Mouse (Mus musculus) MEL (cell line): ENCODE measurements around the gene Ppfibp1. TPM values are rescaled to one million over a fixed set of nuclear protein-coding genes. Genes with fewer than 3 reads are reported as not detected.

Source experiments
- DNase-seq: peaks from one replicate; pipeline ENCODE4 v3.0.0; 2011; ENCODE audit warnings: low read depth, low spot score
- H3K27ac ChIP-seq: 2 replicates; pipeline ENCODE4 v1.5.1; 2012; ENCODE audit warnings: low read depth, mild to moderate bottlenecking, control low read depth, low read length, moderate library complexity; ENCODE audit not compliant: control insufficient read depth
- H3K27me3 ChIP-seq, 2 experiments: fragments of 150-350 bp in 1 of 2; sonication (generic) in 1 of 2; 2 replicates each; pipeline ENCODE4 v1.6.1; 2012; ENCODE audit warnings: low read length in 2 of 2, mild to moderate bottlenecking in 2 of 2, improper control_type of control experiment in 1 of 2, moderate library complexity in 1 of 2; ENCODE audit not compliant: insufficient read depth in 2 of 2, control insufficient read depth in 1 of 2
- H3K36me3 ChIP-seq, 2 experiments: 2 replicates each; pipeline ENCODE4 v1.6.1; 2012 to 2014; ENCODE audit warnings: low read length in 2 of 2, improper control_type of control experiment in 1 of 2, inconsistent platforms in 1 of 2, mild to moderate bottlenecking in 1 of 2; ENCODE audit not compliant: insufficient read depth in 2 of 2, control insufficient read depth in 1 of 2
- H3K4me1 ChIP-seq, 2 experiments: fragments of 150-350 bp in 1 of 2; sonication (generic) in 1 of 2; 2 replicates each; pipeline ENCODE4 v1.6.1; 2012; ENCODE audit warnings: low read length in 2 of 2, improper control_type of control experiment in 1 of 2, mild to moderate bottlenecking in 1 of 2; ENCODE audit not compliant: insufficient read depth in 2 of 2, control insufficient read depth in 1 of 2
- H3K4me3 ChIP-seq, 2 experiments: fragments of 150-350 bp in 1 of 2; sonication (generic) in 1 of 2; 2 replicates each; pipeline ENCODE4 v1.5.1; 2012; ENCODE audit warnings: low read depth in 2 of 2, low read length in 2 of 2, mild to moderate bottlenecking in 2 of 2, moderate library complexity in 2 of 2, control low read depth in 1 of 2, improper control_type of control experiment in 1 of 2; ENCODE audit not compliant: control insufficient read depth in 1 of 2, insufficient read depth in 1 of 2
- H3K79me2 ChIP-seq: 2 replicates; pipeline ENCODE4 v1.6.1; 2012; ENCODE audit warnings: mild to moderate bottlenecking, low read length, moderate library complexity; ENCODE audit not compliant: control insufficient read depth, poor library complexity, insufficient read depth
- H3K9ac ChIP-seq: 2 replicates; pipeline ENCODE4 v1.6.1; 2012; ENCODE audit warnings: low read depth, mild to moderate bottlenecking, control low read depth, low read length, moderate library complexity; ENCODE audit not compliant: control insufficient read depth, poor library complexity, severe bottlenecking
- H3K9me3 ChIP-seq: fragments of 150-350 bp; sonication (generic); replicated peaks from 2 replicates; pipeline ENCODE4 v1.6.1; 2012; ENCODE audit warnings: mild to moderate bottlenecking, low read length, improper control_type of control experiment, moderate library complexity; ENCODE audit not compliant: insufficient read depth
- BHLHE40 ChIP-seq: IDR thresholded peaks from 2 replicates; pipeline ENCODE4 v1.6.1; 2012; ENCODE audit warnings: low read depth, mild to moderate bottlenecking, inconsistent platforms, low read length, improper control_type of control experiment, borderline replicate concordance
- GABPA ChIP-seq: IDR thresholded peaks from 2 replicates; pipeline ENCODE4 v1.6.1; 2012; ENCODE audit warnings: low read depth, mild to moderate bottlenecking, inconsistent platforms, low read length, improper control_type of control experiment, moderate library complexity
- GATA1 ChIP-seq: IDR thresholded peaks from 2 replicates; pipeline ENCODE4 v1.6.1; 2011; ENCODE audit warnings: low read depth, low read length, improper control_type of control experiment
- MAX ChIP-seq: IDR thresholded peaks from 2 replicates; pipeline ENCODE4 v1.6.1; 2011; ENCODE audit warnings: low read length, improper control_type of control experiment
- MXI1 ChIP-seq: IDR thresholded peaks from 2 replicates; pipeline ENCODE4 v1.6.1; 2011; ENCODE audit warnings: mild to moderate bottlenecking, low read depth, low read length, improper control_type of control experiment
- MYB ChIP-seq: IDR thresholded peaks from 2 replicates; pipeline ENCODE4 v1.6.1; 2011; ENCODE audit warnings: mild to moderate bottlenecking, low read depth, low read length, improper control_type of control experiment
- MYC ChIP-seq: IDR thresholded peaks from 2 replicates; pipeline ENCODE4 v1.6.1; 2011; ENCODE audit warnings: low read depth, mild to moderate bottlenecking, low read length, improper control_type of control experiment, moderate library complexity
- NELFE ChIP-seq: IDR thresholded peaks from 2 replicates; pipeline ENCODE4 v1.6.1; 2011; ENCODE audit warnings: low read depth, low read length, improper control_type of control experiment
- POLR2A ChIP-seq, 2 experiments: IDR thresholded peaks; 2 replicates each; pipeline ENCODE4 v1.6.1; 2011 to 2012; ENCODE audit warnings: low read length in 2 of 2, mild to moderate bottlenecking in 2 of 2, control low read depth in 1 of 2, improper control_type of control experiment in 1 of 2, low read depth in 1 of 2, moderate library complexity in 1 of 2; ENCODE audit not compliant: control insufficient read depth in 1 of 2, insufficient read depth in 1 of 2, poor library complexity in 1 of 2
- POLR2AphosphoS2 ChIP-seq: IDR thresholded peaks from 2 replicates; pipeline ENCODE4 v1.6.1; 2011; ENCODE audit warnings: low read length, improper control_type of control experiment
- POLR2AphosphoS5 ChIP-seq: IDR thresholded peaks from 2 replicates; pipeline ENCODE4 v1.6.1; 2012; ENCODE audit warnings: low read depth, borderline replicate concordance, mild to moderate bottlenecking, inconsistent platforms, low read length, moderate library complexity, mixed read lengths
- SMC3 ChIP-seq: IDR thresholded peaks from 2 replicates; pipeline ENCODE4 v1.6.1; 2011; ENCODE audit warnings: low read depth, low read length, improper control_type of control experiment
- TCF12 ChIP-seq: IDR thresholded peaks from 2 replicates; pipeline ENCODE4 v1.6.1; 2014; ENCODE audit warnings: low read depth, mild to moderate bottlenecking, inconsistent platforms, low read length, improper control_type of control experiment, moderate library complexity
- UBTF ChIP-seq: IDR thresholded peaks from 2 replicates; pipeline ENCODE4 v1.6.1; 2012; ENCODE audit warnings: low read depth, mild to moderate bottlenecking, inconsistent platforms, low read length, improper control_type of control experiment, moderate library complexity, borderline replicate concordance; ENCODE audit not compliant: insufficient read depth
- USF2 ChIP-seq, 2 experiments: IDR thresholded peaks; 2 replicates each; pipeline ENCODE4 v1.6.1; 2011 to 2012; ENCODE audit warnings: improper control_type of control experiment in 2 of 2, low read length in 2 of 2, borderline replicate concordance in 1 of 2, inconsistent platforms in 1 of 2, low read depth in 1 of 2, mild to moderate bottlenecking in 1 of 2; ENCODE audit not compliant: insufficient read depth in 1 of 2
- ZKSCAN1 ChIP-seq: IDR thresholded peaks from 2 replicates; pipeline ENCODE4 v1.6.1; 2012; ENCODE audit warnings: low read depth, mild to moderate bottlenecking, inconsistent platforms, low read length, improper control_type of control experiment, moderate library complexity
- ZMIZ1 ChIP-seq: IDR thresholded peaks from 2 replicates; pipeline ENCODE4 v1.6.1; 2012; ENCODE audit warnings: low read depth, mild to moderate bottlenecking, inconsistent platforms, low read length, improper control_type of control experiment, moderate library complexity
- ZNF384 ChIP-seq: IDR thresholded peaks from 2 replicates; pipeline ENCODE4 v1.6.1; 2012; ENCODE audit warnings: low read depth, mild to moderate bottlenecking, inconsistent platforms, low read length, improper control_type of control experiment
- polyA plus RNA-seq, 2 experiments: library from polyadenylated mRNA; stranded (reverse) in 1 of 2; unstranded in 1 of 2; fragments of >175 nt in 1 of 2; fragments of >200 nt in 1 of 2; gene quantifications; 2 replicates each; pipeline versions ENCODE4 v1.2.1 to v1.2.4; 2012; ENCODE audit warnings: low replicate concordance in 2 of 2, low read depth in 1 of 2; ENCODE audit not compliant: insufficient read length in 2 of 2, insufficient read depth in 1 of 2, missing spikeins in 1 of 2
- total RNA-seq: library from RNA; depleted of rRNA; stranded (reverse); fragments of 300-350 nt; gene quantifications from 2 replicates; pipeline ENCODE4 v1.2.3, GENCODE M21; 2012

Gene Ppfibp1
- total and polyA plus RNA-seq, 3 experiments = 12.2 to 14.6 TPM; not detected in 1

DNA sequence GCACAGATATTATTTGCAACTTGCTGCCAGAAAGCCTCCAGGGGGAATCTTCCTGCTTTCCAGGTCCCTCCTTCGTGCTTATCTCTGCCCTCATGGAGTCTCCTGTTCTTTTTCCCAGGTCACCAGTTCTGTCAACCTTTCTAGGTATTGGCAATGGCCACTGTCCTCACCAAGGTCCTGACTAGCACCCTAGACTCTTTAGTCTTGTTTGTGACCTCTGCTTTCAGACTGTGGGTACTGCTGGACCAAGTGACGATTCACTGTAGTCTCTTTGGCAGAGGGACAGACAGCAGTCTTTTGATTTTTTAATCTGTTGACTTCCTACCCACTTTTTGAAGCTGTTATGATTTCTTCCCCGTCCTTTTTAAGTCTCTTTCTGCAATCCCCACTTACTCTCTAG is 39.8 kb downstream of the Ppfibp1 start:
- no peak for TF ChIP-seq UBTF
- no peak for TF ChIP-seq MYC
- no peak for TF ChIP-seq BHLHE40
- no peak for TF ChIP-seq POLR2A (IDR thresholded peaks at IDR 0.05; ENCODE audit: control insufficient read depth in 1 of 2, insufficient read depth in 1 of 2, low read depth in 1 of 2, low read length in 2 of 2, poor library complexity in 1 of 2)
- TF ChIP-seq GABPA = no peak
- no peak for TF ChIP-seq SMC3
- H3K36me3 ChIP-seq = no peaks in the 10 kb centered on the region

DNA sequence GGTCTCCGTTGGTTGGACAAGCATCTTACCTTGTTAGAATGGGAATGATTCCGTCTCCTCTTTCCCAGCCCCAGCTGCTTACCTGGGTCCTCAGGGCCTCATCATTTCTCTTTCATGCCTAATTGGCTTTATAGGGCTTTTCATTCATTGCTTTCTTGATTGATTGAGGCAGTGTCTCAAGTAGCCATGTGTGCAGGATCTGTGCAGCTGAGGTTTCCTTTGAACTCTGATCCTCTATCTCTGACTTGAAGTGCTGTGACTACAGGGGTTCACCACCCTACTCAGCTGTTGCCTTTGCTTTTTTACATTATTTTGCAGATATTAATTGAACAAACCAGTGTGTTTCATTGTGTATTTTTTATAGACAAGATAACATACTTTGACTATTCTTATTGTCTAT is 40.7 kb downstream of the Ppfibp1 start:
- DNase-seq = no peak
- H3K4me1 ChIP-seq = no peaks in the 10 kb centered on the region
- H3K79me2 ChIP-seq = no peaks in the 10 kb centered on the region
- no peak overlapping the region for H3K27ac ChIP-seq
- H3K27me3 ChIP-seq = no peaks in the 10 kb centered on the region
- TF ChIP-seq GATA1 (no peak), POLR2AphosphoS2 (no peak), NELFE (no peak), POLR2AphosphoS5 (no peak), MAX (no peak), ZKSCAN1 (no peak), BHLHE40 (no peak), USF2 (IDR thresholded peaks at IDR 0.05; ENCODE audit: borderline replicate concordance in 1 of 2, insufficient read depth in 1 of 2, low read depth in 1 of 2, low read length in 2 of 2) (no peak), MXI1 (no peak), POLR2A (IDR thresholded peaks at IDR 0.05; ENCODE audit: control insufficient read depth in 1 of 2, insufficient read depth in 1 of 2, low read depth in 1 of 2, low read length in 2 of 2, poor library complexity in 1 of 2) (no peak), SMC3 (no peak), MYB (no peak), ZNF384 (no peak), ZMIZ1 (no peak), MYC (no peak), GABPA (no peak), TCF12 (no peak)
- H3K4me3 ChIP-seq = no peak overlapping the region
- H3K9me3 ChIP-seq = no peaks in the 10 kb centered on the region
- no peak overlapping the region for H3K9ac ChIP-seq
- H3K36me3 ChIP-seq = no peaks in the 10 kb centered on the region

More for the DNA sequence above, 39.8 kb downstream of the Ppfibp1 start:
- Histone ChIP-seq H3K79me2 (no peaks in the 10 kb centered on the region), H3K27ac (no peak overlapping the region), H3K9me3 (no peaks in the 10 kb centered on the region), H3K4me3 (no peak overlapping the region), H3K9ac (no peak overlapping the region), H3K4me1 (no peaks in the 10 kb centered on the region), H3K27me3 (no peaks in the 10 kb centered on the region)
- DNase-seq = no peak
